Mouse (Mus musculus) liver, embryonic 14 days (tissue): ENCODE results near the gene Xaf1. TPM values are rescaled to one million over a fixed set of nuclear protein-coding genes. Genes with fewer than 3 reads are reported as not detected.

Experiments
- polyA plus RNA-seq: library from polyadenylated mRNA; depleted of rRNA; stranded (reverse); fragments of >200 nt; gene quantifications from 2 replicates; pipeline ENCODE4 v1.2.3, GENCODE M21; 2012; rRNA removed

Gene Xaf1
- 2.6 and 3.7 TPM in 2 replicates for polyA plus RNA-seq

GRCm38 (mm10) chr11:72301334-72301733 lies at the start of gene Xaf1:
Xaf1 (plus strand) TSS chr11:72301629.

GRCm38 (mm10) chr11:72266960-72267560 lies 34.4 kb upstream of the Xaf1 start, which contains the start of gene Slc13a5:
Slc13a5 (minus strand) TSS chr11:72267222.

GRCm38 (mm10) chr11:72314151-72314895 lies 12.9 kb downstream of the Xaf1 start, which contains the start of gene Fbxo39:
Fbxo39 (plus strand) TSS chr11:72314444.

GRCm38 (mm10) chr11:72362347-72362741 lies 60.9 kb downstream of the Xaf1 start, which contains the start of gene Tekt1:
Tekt1 (minus strand) TSS chr11:72362442.

Other genes with a start within 250 kb of the Xaf1 start
- 0.03 TPM in 2 replicates for gene Pitpnm3, start 165.9 kb upstream of the Xaf1 start, polyA plus RNA-seq
- 0.08 and 0.09 TPM in 2 replicates for gene Gm43951, start 94.8 kb upstream of the Xaf1 start, polyA plus RNA-seq
- 2.1 and 2.2 TPM in 2 replicates for gene 4933427D14Rik, start 94.2 kb upstream of the Xaf1 start, polyA plus RNA-seq
- 47.2 and 50.0 TPM in 2 replicates for gene Txndc17, start 94.1 kb upstream of the Xaf1 start, polyA plus RNA-seq
- gene Med31, start 86.0 kb upstream of the Xaf1 start, polyA plus RNA-seq, result 8.2 and 8.4 TPM in 2 replicates
- gene Slc13a5, start 34.4 kb upstream of the Xaf1 start, polyA plus RNA-seq, result not detected in 2 replicates
- not detected in 2 replicates for gene Fbxo39, start 12.8 kb downstream of the Xaf1 start, polyA plus RNA-seq
- 0.01 and 0.05 TPM in 2 replicates for gene Tekt1, start 60.8 kb downstream of the Xaf1 start, polyA plus RNA-seq
- 1.0 and 1.3 TPM in 2 replicates for gene Smtnl2, start 110.1 kb downstream of the Xaf1 start, polyA plus RNA-seq
- 0.14 and 0.15 TPM in 2 replicates for gene Ggt6, start 133.9 kb downstream of the Xaf1 start, polyA plus RNA-seq
- 57.0 and 61.2 TPM in 2 replicates for gene Mybbp1a, start 139.7 kb downstream of the Xaf1 start, polyA plus RNA-seq
- 7.0 and 10.1 TPM in 2 replicates for gene Spns2, start 188.3 kb downstream of the Xaf1 start, polyA plus RNA-seq
- gene Spns3, start 248.9 kb downstream of the Xaf1 start, polyA plus RNA-seq, result 1.1 and 1.3 TPM in 2 replicates